Mouse (Mus musculus): ENCODE results near the gene Psmb8. TPM values are rescaled to one million over a fixed set of nuclear protein-coding genes. Genes with fewer than 3 reads are reported as not detected.

The Psmb8 gene
- polyA plus RNA-seq, 2 experiments = 11.8 to 21.7 TPM

GRCm38 (mm10) chr17:34236691-34237090, 39.2 kb downstream of the Psmb8 start:
- TF ChIP-seq EP300 (IDR thresholded peaks at IDR 0.05; ENCODE audit: low read depth) (no peak), CTCF (IDR thresholded peaks at IDR 0.05; ENCODE audit: low read depth) (no peak)
- Histone ChIP-seq H3K4me1 (replicated peaks; ENCODE audit: control insufficient read depth in 2 of 2, insufficient read depth in 2 of 2, low read length in 1 of 2) (no peaks in the 10 kb centered on the region), H3K9me3 (ENCODE audit: control insufficient read depth, low read length) (no peaks in the 10 kb centered on the region), H3K4me2 (ENCODE audit: low read depth) (no peak overlapping the region), H3K4me3 (ENCODE audit: insufficient read depth in 1 of 2, low read depth in 2 of 2, low read length in 2 of 2) (no peak overlapping the region), H3K36me3 (replicated peaks; ENCODE audit: control insufficient read depth, insufficient read depth, low read depth) (no peaks in the 10 kb centered on the region), H3K27ac (no peak overlapping the region), H3K27me3 (ENCODE audit: control insufficient read depth, insufficient read depth, low read length) (no peaks in the 10 kb centered on the region), H3K9ac (replicated peaks) (no peak overlapping the region)
- ATAC-seq (ENCODE audit: insufficient read depth) = no peak
- no peak for DNase-seq (ENCODE audit: low read depth in 3 of 3, low spot score in 3 of 3)
- 61% methylated on average over 5 of the region's 5 CpGs for WGBS (ENCODE audit: insufficient replicate concordance)

DNA sequence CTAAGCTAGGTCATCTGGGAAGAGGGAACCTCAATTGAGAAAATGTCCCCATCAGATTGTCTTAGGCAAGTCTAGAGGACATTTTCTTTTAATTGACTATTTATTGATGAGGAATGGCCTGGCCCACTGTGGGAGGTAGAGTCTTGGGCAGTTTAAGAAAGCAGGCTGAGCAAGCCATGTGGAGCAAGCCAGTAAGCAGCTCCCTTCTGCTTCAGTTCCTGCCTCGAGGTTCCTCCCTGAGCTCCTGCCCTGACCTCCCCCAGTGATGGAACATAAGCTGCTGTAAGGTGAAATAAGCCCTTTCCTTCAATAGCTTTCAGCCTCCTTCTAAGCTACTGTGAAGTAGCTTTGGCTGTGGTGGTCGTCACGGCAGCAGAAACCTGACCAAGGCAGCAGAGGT, 40.2 kb downstream of the Psmb8 start:
- no peak overlapping the region for H3K27ac ChIP-seq
- H3K27me3 ChIP-seq (ENCODE audit: control insufficient read depth, insufficient read depth, low read length) = no peaks in the 10 kb centered on the region
- DNase-seq (ENCODE audit: low read depth in 3 of 3, low spot score in 3 of 3) = no peak
- no peaks in the 10 kb centered on the region for H3K4me1 ChIP-seq (replicated peaks; ENCODE audit: control insufficient read depth in 2 of 2, insufficient read depth in 2 of 2, low read length in 1 of 2)
- no peaks in the 10 kb centered on the region for H3K36me3 ChIP-seq (replicated peaks; ENCODE audit: control insufficient read depth, insufficient read depth, low read depth)
- WGBS (ENCODE audit: insufficient replicate concordance) = 63% methylated on average over 3 of the region's 3 CpGs
- H3K4me3 ChIP-seq (ENCODE audit: insufficient read depth in 1 of 2, low read depth in 2 of 2, low read length in 2 of 2) = no peak overlapping the region
- no peak for ATAC-seq (ENCODE audit: insufficient read depth)
- TF ChIP-seq CTCF (IDR thresholded peaks at IDR 0.05; ENCODE audit: low read depth) = no peak
- no peak for TF ChIP-seq EP300 (IDR thresholded peaks at IDR 0.05; ENCODE audit: low read depth)
- H3K9ac ChIP-seq (replicated peaks) = no peak overlapping the region
- H3K9me3 ChIP-seq (ENCODE audit: control insufficient read depth, low read length) = no peaks in the 10 kb centered on the region
- H3K4me2 ChIP-seq (ENCODE audit: low read depth) = no peak overlapping the region

DNA sequence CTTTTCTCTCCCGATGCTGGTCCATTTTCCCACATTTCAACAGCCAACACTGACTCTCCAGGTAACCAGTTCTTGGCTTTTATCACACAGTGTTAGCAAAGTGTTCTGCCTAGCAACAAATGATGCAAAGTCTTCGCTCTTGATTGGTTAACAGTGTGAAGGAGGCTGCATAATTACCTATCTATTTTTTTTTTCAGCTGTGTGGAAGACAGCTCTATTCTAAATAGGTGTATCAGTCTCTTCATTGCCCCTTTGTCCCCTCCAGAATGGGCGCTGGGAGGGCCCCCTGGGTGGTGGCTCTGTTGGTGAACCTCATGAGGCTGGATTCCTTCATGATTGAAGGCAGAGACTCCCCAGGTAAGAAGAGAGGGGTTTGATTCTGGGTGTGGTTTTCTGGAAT, 41.2 kb downstream of the Psmb8 start, which contains the start of gene H2-Ob:
TSS of gene H2-Ob (plus strand) at position 198 of the 400 bp plus-strand sequence.
- no peak within 1 kb of the TSS for H3K27ac ChIP-seq
- H3K4me1 ChIP-seq (replicated peaks; ENCODE audit: control insufficient read depth in 2 of 2, insufficient read depth in 2 of 2, low read length in 1 of 2) = no peaks in the 10 kb centered on the region
- TF ChIP-seq EP300 (IDR thresholded peaks at IDR 0.05; ENCODE audit: low read depth) = no peak
- TF ChIP-seq CTCF (IDR thresholded peaks at IDR 0.05; ENCODE audit: low read depth) = no peak
- no peaks in the 10 kb centered on the region for H3K9me3 ChIP-seq (ENCODE audit: control insufficient read depth, low read length)
- no peak within 1 kb of the TSS for H3K4me3 ChIP-seq (ENCODE audit: insufficient read depth in 1 of 2, low read depth in 2 of 2, low read length in 2 of 2)
- 41% methylated on average over 3 of the region's 3 CpGs for WGBS (ENCODE audit: insufficient replicate concordance)
- no peak within 1 kb of the TSS for H3K9ac ChIP-seq (replicated peaks)
- no peak within 1 kb of the TSS for H3K4me2 ChIP-seq (ENCODE audit: low read depth)
- H3K36me3 ChIP-seq (replicated peaks; ENCODE audit: control insufficient read depth, insufficient read depth, low read depth) = no peaks in the 10 kb centered on the region
- DNase-seq (ENCODE audit: low read depth in 3 of 3, low spot score in 3 of 3) = no peak
- no peak for ATAC-seq (ENCODE audit: insufficient read depth)
- H3K27me3 ChIP-seq (ENCODE audit: control insufficient read depth, insufficient read depth, low read length) = no peaks in the 10 kb centered on the region

DNA sequence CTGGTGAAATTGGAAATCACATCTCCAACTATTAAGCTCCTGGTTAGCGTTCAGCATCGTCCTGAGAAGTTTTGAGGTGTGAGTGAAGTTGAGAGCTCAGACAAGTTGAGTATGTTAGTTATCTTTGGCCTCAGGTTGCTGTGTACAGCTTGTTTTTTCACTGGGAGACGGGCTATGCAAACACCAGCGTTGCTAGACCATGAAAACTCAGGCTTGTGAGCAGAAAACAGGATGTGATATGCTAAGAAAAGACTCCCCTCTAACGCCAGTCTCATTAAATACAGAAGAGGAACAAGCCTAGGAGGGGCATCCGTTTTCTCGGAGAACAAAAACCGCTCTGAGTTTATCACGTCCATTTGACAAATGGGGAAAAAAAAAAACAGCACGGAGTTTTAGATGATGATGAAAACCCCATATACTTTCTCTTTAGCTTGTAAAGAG, 42.1 kb downstream of the Psmb8 start:
- ATAC-seq (ENCODE audit: insufficient read depth) = no peak
- H3K27me3 ChIP-seq (ENCODE audit: control insufficient read depth, insufficient read depth, low read length) = no peaks in the 10 kb centered on the region

DNA sequence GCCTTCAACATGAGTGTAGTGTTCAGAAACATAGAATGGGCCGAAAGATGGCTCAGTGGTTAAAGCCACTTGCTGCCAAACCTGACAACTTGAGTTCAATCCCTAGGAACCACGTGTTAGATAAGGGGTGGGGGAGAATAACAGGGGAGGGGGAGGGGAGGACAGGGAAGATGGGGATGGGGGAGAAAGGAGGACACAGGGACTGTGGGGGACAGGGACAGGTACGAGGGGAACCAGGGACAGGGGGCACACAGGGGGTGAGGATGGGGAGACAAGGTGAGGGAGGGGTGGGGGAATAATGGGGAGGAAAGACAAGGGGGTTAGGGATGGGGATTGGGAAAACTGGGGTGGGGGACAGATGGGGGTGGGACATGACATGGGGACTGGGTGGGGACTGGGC, 42.8 kb downstream of the Psmb8 start:
- DNase-seq (ENCODE audit: low read depth in 3 of 3, low spot score in 3 of 3) (no peak), ATAC-seq (ENCODE audit: insufficient read depth) (no peak)
- 34% methylated on average over 3 of the region's 3 CpGs for WGBS (ENCODE audit: insufficient replicate concordance)
- H3K27me3 ChIP-seq (ENCODE audit: control insufficient read depth, insufficient read depth, low read length) = no peaks in the 10 kb centered on the region
- no peak for TF ChIP-seq CTCF (IDR thresholded peaks at IDR 0.05; ENCODE audit: low read depth)
- no peak for TF ChIP-seq EP300 (IDR thresholded peaks at IDR 0.05; ENCODE audit: low read depth)
- no peak overlapping the region for H3K4me3 ChIP-seq (ENCODE audit: insufficient read depth in 1 of 2, low read depth in 2 of 2, low read length in 2 of 2)
- H3K36me3 ChIP-seq (replicated peaks; ENCODE audit: control insufficient read depth, insufficient read depth, low read depth) = no peaks in the 10 kb centered on the region
- no peaks in the 10 kb centered on the region for H3K9me3 ChIP-seq (ENCODE audit: control insufficient read depth, low read length)
- H3K27ac ChIP-seq = no peak overlapping the region
- no peaks in the 10 kb centered on the region for H3K4me1 ChIP-seq (replicated peaks; ENCODE audit: control insufficient read depth in 2 of 2, insufficient read depth in 2 of 2, low read length in 1 of 2)
- H3K9ac ChIP-seq (replicated peaks) = no peak overlapping the region
- no peak overlapping the region for H3K4me2 ChIP-seq (ENCODE audit: low read depth)

More for the DNA sequence above, 42.1 kb downstream of the Psmb8 start:
- DNase-seq (ENCODE audit: low read depth in 3 of 3, low spot score in 3 of 3) = no peak
- no peak for TF ChIP-seq CTCF (IDR thresholded peaks at IDR 0.05; ENCODE audit: low read depth)
- TF ChIP-seq EP300 (IDR thresholded peaks at IDR 0.05; ENCODE audit: low read depth) = no peak
- H3K36me3 ChIP-seq (replicated peaks; ENCODE audit: control insufficient read depth, insufficient read depth, low read depth) = no peaks in the 10 kb centered on the region
- H3K4me1 ChIP-seq (replicated peaks; ENCODE audit: control insufficient read depth in 2 of 2, insufficient read depth in 2 of 2, low read length in 1 of 2) = no peaks in the 10 kb centered on the region
- no peak overlapping the region for H3K4me3 ChIP-seq (ENCODE audit: insufficient read depth in 1 of 2, low read depth in 2 of 2, low read length in 2 of 2)
- H3K9ac ChIP-seq (replicated peaks) = no peak overlapping the region
- peak overlapping the region; percentile 21; the same call in 1 of the 2 replicates for H3K4me2 ChIP-seq (ENCODE audit: low read depth)
- no peak overlapping the region for H3K27ac ChIP-seq
- 11% methylated on average over 10 of the region's 10 CpGs for WGBS (ENCODE audit: insufficient replicate concordance)
- no peaks in the 10 kb centered on the region for H3K9me3 ChIP-seq (ENCODE audit: control insufficient read depth, low read length)

Measured in liver, embryonic 14.5 days (tissue).